Mouse (Mus musculus): ENCODE results near the gene Zfhx2.
A peak's percentile ranks its signal among the peaks of the same experiment; 100 is the strongest.
"Not testable (repeated sequence)": the region's sequence is repeated elsewhere in the genome, so short reads cannot be mapped to it uniquely, and the experiment has no call there.

Gene Zfhx2

GRCm38 (mm10) chr14:55047971-55048531, 44.1 kb downstream of the Zfhx2 start:
- no peak for DNase-seq (ENCODE audit: low read depth, low spot score)

DNA sequence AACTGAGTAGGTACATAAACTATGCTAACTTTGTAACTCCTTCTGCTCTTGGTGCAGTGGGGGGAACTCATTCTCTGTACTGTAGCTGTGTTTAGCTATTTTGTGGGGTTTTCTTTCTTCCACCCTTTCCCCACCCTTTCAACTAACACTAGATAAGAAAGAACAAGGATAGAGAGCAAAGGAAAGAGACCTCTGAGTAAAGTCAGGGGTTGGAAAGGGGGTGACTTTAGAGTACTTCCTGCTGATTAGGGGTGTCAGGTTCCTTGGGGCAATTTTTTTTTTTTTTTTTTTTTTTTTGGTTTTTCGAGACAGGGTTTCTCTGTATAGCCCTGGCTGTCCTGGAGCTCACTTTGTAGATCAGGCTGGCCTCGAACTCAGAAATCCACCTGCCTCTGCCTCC, 48.4 kb downstream of the Zfhx2 start:
- DNase-seq (ENCODE audit: low read depth, low spot score), result not testable (repeated sequence)

DNA sequence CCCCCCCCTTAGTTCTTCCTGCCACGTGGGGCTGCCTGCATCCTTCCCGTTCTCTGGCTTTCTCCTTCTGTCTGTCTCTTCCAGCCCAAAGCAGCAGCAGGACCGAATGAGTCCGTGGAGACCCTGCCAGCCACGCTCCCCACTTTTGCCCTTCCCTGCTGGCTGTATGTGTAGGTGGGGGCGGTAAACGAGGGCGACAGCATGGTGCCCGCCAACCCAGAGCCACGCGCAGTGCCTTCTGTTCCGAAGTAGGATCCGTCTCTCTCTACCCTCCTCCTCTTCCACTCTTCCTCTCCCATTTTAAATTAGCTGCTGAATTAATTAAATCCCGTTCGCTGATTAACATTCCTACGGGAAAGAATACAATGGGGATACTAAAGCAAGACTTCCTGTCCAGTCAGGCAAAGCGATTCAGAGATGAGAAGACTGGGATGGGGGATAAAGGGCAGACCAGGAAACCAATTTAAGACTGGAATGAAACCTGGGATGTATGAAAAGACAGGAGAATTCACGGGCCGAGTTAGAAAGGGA, 59.4 kb downstream of the Zfhx2 start:
- DNase-seq (ENCODE audit: low read depth, low spot score), result no peak

DNA sequence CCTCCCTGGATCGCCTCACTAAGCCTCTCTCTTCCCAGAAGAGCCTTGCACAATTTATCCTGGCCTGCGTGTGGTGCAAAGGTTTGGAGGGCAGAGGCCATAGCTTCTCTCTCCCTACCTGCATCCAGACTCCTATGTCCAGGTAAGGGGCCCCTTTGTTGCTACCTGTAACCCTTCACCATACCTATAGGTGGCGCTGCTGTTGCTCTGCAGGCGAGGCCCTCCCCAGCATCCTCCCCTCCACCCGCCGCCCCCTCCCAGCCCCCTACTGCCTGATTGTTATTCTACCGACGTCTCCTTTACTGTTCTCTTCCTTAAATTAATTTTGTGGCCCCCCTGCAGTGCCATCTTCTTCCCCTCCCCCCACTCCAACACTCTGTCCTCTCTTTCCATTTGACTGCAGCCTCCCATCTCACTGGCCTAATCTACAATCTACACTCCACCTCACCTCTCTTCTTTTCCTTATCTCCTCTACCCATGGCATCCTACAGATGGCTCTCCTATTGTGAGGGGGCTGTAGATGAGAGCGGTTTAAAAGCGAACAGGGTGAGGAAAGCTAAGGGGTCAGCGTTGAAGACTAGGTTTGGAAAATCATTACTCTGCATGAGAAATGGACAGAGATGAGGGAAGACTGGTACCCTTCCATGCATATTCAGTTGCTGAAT, 63.0 kb downstream of the Zfhx2 start:
- no peak for DNase-seq (ENCODE audit: low read depth, low spot score)

GRCm38 (mm10) chr14:55028333-55028835, 63.7 kb downstream of the Zfhx2 start:
- DNase-seq (ENCODE audit: low read depth, low spot score), result no peak

- no peak for DNase-seq (ENCODE audit: low read depth, low spot score)
These were observed 64.5 kb downstream of the Zfhx2 start for GRCm38 (mm10) chr14:55027653-55028052.

GRCm38 (mm10) chr14:55027251-55027650, 64.9 kb downstream of the Zfhx2 start:
- no peak for DNase-seq (ENCODE audit: low read depth, low spot score)

DNA sequence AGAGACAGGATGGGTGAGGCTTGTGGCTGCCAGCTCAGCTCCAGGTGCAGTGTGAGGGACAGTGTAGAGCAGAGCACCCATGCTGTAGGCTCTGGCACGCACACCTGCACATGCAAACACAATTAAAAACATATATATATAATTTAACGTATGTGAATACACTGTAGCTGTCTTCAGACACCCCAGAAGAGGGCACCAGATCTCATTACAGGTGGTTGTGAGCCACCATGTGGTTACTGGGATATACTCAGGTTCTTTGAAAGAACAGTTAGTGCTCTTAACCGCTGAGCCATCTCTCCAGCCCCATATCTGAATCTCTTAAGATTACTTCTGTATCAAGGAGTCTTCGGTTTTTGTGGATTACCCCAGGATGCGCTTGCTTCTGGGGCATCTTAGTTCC, 66.6 kb downstream of the Zfhx2 start:
- no peak for DNase-seq (ENCODE audit: low read depth, low spot score)

GRCm38 (mm10) chr14:55024236-55024635, 67.9 kb downstream of the Zfhx2 start:
- peak; percentile 54 for DNase-seq (ENCODE audit: low read depth, low spot score)

DNA sequence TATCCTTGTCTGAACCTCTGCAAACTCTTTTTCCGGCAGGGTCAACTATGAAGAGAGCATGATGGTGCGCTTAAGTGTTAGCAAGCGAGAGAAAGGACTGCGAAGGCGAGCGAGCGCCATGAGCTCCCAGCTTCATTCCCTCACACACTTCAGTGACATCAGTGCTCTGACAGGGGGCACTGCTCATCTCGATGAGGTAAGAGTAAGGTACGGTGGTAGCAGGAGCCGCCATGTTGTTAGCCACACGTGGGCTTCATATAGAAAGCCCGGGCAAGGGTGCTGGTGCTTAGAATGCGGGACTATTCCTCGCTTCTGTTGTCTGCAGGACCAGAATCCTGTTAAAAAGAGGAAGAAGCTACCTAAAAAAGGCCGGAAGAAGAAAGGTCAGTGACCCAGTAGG, 69.1 kb downstream of the Zfhx2 start:
- DNase-seq (ENCODE audit: low read depth, low spot score), result no peak

DNA sequence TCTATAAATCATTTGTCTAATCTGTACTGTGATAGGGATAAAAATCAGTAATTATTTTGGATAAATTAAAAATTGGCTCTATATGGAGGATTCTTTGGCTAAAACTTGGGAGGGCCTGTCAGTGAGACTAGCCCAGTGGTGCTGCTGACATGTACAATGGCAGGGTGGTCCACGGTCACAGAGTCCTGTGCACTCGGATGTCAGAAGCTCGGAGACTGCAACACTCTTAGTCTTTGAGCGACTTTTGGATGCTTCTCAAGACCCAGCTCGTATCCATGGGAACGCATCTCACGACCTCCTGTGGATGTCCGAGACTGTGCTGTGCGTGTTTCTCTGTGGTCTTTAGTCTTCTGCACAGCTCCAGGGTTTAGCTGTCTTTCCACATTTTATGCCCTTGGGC, 71.7 kb downstream of the Zfhx2 start:
- no peak for DNase-seq (ENCODE audit: low read depth, low spot score)

- DNase-seq (ENCODE audit: low read depth, low spot score), result no peak
These were observed 75.2 kb downstream of the Zfhx2 start for GRCm38 (mm10) chr14:55016876-55017275.

GRCm38 (mm10) chr14:55015767-55016111, 76.4 kb downstream of the Zfhx2 start:
- no peak for DNase-seq (ENCODE audit: low read depth, low spot score)

- DNase-seq (ENCODE audit: low read depth, low spot score), result peak; percentile 96
These were observed 76.9 kb downstream of the Zfhx2 start, which contains the start of gene Ngdn for GRCm38 (mm10) chr14:55014991-55015766. TSS of gene Ngdn (plus strand) at chr14:55015454.

DNA sequence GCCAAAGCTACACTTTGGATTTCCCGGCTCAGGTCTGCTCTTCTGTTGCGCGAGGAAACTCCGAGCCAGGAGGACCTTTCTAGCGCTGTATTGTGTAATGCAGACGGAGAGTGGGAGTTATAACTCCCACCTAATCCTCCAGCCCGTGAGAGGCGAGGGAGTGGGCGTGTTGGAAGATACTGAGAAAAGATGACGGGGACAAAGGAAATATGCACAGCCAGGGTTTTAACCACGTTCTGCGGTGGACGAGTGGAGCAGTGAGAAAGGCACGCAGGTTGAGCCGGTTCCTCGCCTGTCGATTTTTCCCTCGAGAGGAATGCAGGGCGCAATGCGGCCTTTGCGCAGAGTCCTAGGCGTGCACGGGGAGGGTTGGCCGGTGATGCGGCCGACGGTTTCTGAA, 77.5 kb downstream of the Zfhx2 start:
- DNase-seq (ENCODE audit: low read depth, low spot score), result no peak

DNA sequence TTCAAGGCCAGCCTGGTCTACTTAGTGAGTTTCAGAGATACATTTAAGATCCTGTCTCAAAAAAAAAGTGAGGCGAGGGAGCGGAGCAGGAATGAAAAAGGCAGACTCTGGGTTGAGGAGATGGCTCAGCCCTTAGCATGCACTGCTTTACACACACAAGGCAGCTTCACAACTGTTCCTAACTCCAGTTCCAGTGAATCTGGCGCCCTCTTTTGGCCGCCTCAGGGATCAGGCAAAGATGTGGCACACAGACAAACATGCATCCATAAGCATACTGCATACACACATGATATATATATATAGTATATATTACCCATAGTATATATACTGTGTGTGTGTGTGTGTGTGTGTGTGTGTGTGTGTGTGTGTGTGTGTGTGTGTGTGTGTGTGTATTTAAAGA, 81.0 kb downstream of the Zfhx2 start:
- DNase-seq (ENCODE audit: low read depth, low spot score), result no peak

All from embryo, embryonic 11.5 days (tissue).